Mouse (Mus musculus) telencephalon, adult 2 months (tissue): Measurements from ENCODE around the gene Rab28.
"Not testable (repeated sequence)": the region's sequence is repeated elsewhere in the genome, so short reads cannot be mapped to it uniquely, and the experiment has no call there.

Experiments used
- DNase-seq: peaks from one replicate; pipeline ENCODE4 v3.0.0-alpha.2; 2011; ENCODE audit warnings: low read depth, low spot score

Gene Rab28

GRCm38 (mm10) chr5:41708051-41708630 is at the start of gene Rab28:
Gene Rab28 (minus strand): TSS chr5:41708157.
- DNase-seq = peak; percentile 95

GRCm38 (mm10) chr5:41757338-41757737 is 49.4 kb upstream of the Rab28 start:
- DNase-seq = no peak

DNA sequence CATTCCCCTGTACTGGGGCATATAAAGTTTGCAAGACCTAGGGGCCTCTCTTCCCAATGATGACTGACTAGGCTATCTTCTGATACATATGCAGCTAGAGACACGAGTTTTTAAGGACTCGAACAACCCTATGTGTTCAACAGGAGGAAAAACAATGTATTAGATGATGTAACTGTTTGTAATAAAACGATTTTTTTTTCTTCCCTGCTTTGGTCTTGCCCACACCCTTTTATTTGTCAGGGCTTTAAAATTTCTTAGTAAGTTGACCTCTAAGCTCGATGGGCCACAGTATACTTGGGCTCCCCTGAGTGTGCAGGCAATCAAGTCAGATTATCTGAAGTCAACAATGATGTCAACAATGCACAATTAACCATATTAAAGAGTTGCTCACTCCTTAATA is 48.4 kb upstream of the Rab28 start:
- no peak for DNase-seq

DNA sequence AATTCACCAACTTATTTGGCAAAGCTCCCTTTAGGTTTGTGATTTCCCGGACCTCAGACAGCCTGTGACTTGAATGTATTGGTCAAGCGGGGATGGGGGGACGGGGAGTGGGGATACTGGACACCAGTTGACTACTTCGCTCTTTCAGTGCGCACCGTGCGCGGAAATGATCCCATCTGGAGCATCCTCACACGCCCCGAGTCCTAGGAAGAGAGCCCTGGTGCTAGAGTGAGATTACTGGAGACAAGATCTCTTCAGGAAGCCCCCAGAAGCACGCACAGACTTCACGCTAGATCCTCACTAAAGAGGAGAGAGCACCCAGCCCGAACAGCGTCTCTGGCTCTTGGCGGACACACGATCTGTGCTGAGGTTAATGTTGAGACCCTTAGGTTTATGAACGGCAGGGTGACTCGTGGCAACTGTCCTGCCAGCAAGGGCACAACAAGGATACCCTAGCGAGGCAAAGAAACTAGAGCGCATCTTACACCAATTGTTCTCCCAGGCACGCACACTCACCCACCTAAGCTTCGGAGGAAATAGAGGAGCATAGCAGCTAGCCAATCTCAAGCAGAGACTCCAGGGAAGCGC is 47.5 kb upstream of the Rab28 start:
- DNase-seq = no peak

DNA sequence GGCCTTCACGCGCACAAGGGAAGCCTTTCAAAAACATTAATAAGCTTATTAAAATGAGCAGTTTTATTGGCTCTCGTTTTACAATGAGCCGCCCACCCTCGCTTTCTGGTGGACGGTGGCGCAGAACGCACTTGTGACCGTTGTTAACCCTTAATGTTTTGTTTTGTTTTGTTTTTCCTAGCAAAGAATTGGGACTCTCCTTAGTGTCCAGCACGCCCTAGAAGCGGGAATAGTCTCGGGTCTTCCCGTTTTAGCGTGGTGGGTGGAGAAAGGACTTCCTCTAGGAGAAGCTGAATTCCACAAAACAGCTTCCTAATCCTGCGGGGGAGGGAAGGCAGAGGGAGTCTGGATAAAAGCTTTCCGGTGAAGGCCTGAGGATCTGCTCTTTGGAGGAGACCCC is 46.9 kb upstream of the Rab28 start:
- no peak for DNase-seq

- no peak for DNase-seq
Measured at GRCm38 (mm10) chr5:41754226-41754775, 46.3 kb upstream of the Rab28 start.

DNA sequence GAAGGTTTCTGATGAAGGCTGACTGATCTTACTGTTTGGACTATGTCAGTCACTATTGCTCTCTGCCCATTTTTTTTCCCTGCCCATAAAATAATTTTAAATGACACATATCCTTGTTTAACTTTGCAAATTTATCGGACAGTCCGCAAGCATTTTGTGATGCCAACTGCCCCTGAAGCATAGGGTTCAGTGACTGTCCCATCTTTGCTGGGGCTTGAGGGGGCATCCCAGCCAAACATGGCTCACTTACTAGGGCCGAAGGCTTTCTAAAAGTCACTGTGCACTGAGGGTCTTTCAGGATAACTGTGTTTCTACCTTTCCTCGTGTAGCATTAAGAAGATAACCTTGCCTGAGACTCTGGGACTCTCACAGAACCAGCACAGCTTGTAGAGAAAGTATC is 44.8 kb upstream of the Rab28 start:
- no peak for DNase-seq

DNA sequence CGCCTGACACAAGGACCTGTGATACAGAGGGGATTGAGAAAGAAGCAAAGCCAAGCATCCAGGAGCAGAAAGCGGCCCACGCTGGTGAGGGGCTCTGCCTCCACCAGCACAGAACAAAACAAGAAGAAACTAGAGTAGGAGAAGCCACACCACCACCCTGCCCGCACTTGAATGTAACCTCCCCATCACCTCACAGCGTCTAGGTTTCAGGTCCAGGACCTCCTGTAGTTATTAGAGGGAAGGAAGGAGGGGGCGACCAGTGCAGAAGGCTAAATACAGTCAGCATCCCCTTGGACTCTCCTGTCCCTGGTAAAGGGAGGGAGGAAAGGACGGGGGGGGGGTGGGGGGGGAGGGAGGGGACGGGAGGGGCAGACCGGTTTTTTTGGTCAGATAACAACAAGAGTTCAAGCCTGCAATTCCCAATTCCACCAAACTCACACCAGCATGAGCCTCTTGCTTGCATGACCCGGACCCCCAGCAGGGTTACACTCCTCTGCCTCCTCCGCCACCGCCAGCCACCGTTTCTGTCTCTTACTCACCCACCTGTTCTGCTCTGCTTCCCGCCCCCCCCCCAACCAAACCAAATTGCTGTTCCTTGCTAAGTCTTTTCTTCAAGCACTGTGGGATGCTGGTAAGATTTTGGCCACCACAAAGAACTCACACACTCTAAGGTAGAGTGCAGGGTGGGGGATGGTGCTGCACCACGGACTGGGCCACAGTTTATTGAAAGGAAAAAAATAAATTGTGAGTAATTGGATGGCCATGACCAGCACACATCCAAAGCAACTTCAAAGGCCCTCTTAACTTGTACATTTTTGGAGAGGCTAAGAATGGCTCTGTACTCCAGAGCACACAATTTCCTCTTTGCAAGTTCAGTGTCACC is 37.2 kb upstream of the Rab28 start:
- no peak for DNase-seq

DNA sequence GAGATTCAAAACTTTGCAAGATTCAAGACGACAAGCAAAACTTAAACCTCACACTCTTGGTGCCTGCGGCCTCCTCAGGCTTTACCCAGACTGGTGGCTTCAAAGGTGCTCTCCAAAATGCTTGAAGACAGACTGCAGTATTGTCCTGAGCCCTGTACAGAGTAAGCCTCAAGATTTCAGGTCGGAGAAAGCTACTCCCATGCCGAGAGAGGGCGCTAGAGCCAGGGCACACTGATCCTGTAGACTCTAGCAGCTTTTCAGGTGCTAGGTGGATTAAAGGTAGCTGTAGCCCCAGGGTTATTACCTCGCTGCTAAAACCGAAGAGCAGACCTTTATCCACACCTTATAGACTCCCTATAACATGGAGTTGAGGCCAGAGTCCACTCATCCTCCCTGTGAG is 36.3 kb upstream of the Rab28 start:
- DNase-seq = no peak

DNA sequence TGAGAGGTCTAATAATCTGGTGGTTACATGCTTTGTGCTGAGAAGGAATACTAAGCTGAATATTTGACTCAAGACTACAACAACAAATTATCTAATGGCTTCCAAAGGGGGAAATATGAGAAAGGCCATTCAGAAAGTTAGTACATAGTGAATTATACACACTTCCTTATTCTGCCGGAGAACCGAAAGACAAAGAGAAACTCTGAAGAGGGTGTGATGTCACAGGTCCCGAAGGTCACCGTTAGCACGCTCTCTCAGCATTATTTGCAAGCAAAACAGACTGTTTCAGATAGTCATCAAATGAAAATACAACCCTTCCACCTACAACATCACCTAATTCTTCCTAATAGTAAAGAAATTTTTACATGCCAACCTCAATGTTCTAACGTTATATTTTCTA is 30.9 kb upstream of the Rab28 start:
- DNase-seq = no peak

GRCm38 (mm10) chr5:41737039-41737438 is 29.1 kb upstream of the Rab28 start:
- DNase-seq = no peak

- DNase-seq = no peak
Measured at GRCm38 (mm10) chr5:41727017-41727416, 19.1 kb upstream of the Rab28 start.

DNA sequence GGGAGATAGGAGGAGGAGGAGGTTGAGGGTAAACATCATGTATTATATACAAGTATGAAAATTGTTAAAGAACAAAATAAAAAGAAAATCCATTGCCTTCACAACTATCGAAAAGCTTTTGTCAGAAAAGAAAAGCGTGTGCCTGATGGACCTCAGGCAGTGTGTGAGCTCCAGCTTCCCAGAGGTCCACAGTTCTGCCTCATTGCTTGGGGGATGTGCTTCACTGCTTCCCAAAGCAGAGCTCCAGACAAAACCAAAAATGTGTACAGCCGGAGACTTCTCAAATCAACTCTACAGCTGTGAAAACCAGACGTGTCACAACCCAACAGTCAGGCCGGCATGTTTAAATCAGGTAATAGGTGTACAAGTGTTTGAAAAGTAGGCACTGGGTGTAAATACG is 17.6 kb upstream of the Rab28 start:
- no peak for DNase-seq

DNA sequence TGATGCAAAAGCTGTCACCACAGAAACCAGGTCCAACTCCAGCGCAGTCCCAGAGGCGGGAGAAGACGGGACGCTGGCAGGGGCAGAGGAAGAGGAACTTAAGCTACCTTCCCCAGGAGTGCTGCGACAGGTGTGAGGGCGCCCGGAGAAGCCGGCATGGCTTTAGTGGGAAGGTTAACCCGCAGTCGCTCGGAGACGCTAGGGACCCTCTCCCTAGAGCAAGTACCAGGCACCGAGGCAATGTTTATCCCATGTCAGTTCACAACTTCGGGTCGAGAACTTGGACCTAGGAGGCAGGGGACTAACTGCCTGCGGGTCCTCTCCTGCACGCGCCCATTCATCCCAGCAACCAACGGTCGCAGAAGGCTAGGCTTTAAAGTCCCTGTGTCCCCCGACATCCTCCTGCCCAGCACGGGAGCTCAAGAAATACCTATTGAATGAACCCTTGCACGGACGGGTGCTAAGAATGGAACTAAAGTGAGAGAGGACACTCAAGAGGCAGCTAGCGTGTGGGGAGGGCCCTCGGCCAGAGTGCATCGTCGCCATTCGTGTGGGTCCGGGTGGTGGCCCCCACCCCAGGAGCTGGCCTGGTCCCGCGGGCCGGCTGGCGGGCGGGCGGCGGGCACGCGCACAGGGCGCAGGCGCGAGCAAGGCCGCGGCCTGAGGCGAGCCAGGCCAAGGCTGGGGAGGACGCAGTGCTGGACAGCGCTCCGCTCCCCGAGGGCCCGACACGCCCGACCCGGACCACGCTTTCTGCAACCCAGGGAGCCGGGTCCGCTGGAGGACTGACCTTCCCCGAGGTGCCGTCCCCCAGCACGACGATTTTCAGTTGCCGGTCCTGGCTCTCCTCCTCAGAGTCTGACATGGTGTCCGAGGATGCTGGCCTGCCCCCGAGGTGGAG is 592 bp downstream of the Rab28 start:
- DNase-seq = peak; percentile 12

DNA sequence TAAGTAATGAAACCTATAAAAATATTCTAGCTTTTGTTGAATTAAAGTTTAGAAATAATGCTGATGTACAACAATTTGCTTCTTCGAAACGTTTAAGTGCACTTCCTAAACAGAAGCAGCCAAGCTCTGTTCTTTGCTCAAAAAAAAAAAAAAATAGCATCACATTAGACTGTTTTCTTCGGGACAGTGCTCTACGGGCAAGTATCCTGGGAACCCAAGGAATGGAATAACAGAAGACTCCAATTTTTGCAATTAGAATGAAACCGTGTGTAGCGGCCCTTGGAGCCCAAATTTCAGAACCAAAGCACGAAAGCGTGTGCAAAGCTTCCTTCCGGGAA is 1.2 kb downstream of the Rab28 start:
- no peak for DNase-seq

GRCm38 (mm10) chr5:41701085-41701484 is 6.9 kb downstream of the Rab28 start:
- DNase-seq = not testable (repeated sequence)

DNA sequence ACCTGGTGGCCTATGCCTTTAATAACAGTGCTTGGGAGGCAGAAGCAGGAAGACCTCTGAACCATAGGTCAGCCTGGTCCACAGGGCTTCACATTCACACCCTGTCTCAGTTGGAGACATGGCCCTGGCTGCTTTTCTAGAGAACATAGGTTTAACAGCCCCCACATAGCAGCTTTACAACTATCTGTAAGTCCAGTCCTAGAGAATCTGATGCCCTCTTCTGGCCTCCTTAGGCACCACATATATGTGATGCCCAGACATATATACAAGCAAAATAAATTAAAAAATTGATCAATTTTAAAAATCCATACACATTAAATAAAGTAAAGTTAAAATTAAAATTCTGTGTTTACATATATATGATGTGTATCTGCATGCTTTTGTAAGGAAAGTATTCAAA is 10.0 kb downstream of the Rab28 start:
- DNase-seq = no peak

DNA sequence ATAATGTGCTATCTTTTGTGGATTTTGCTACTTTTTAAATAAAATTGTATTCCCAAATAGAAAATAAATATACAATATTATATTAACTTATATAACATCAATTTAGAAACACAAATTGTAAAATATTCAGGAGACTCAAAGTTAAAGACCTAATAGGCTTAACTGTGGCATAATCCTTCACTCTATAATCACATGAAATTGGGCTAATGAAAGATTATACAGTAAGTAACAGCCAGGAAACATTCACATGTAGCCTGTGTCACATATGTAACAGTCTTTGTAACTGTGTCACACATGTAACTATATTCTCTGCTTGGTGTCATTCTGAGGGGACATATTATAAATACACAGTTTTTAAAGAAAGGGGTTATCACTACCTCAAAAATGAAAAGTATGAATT is 22.9 kb downstream of the Rab28 start:
- DNase-seq = no peak

DNA sequence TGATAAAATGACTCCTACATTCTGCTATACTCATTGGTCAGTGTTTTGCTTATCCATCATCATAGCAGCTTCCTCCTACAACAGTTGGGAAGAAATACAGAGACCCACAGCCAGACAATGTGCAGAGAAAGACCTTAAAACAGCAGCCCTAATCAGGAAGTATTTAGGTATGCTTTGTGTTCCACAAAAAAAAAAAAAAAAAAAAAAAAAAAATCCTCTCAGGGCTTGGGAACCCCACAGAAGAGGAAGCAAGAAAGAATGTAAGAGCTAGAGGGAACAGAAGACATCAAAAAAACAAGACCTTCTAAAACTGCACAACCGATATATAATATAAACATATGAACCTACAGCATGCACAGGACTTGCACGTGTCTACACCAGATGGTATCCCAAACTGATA is 24.0 kb downstream of the Rab28 start:
- DNase-seq = no peak

DNA sequence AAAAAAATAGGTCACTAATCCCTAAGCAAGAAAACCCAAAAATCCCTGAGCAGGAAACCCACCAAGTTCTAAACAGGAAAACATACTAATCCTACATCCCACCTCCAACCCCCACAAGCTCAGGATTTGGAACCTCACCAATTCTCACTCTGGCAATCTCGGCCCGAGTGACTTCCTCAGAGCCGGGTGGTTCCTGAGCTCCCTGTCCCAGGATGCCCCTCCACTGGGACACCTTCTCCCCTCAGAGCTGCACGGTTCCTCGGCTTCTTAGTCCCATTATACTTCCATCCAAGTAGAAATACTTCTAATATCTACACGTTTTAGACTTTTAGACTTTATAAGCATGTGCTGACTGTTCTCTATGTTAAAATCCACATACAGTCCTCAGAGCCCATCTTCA is 41.9 kb downstream of the Rab28 start:
- DNase-seq = no peak

DNA sequence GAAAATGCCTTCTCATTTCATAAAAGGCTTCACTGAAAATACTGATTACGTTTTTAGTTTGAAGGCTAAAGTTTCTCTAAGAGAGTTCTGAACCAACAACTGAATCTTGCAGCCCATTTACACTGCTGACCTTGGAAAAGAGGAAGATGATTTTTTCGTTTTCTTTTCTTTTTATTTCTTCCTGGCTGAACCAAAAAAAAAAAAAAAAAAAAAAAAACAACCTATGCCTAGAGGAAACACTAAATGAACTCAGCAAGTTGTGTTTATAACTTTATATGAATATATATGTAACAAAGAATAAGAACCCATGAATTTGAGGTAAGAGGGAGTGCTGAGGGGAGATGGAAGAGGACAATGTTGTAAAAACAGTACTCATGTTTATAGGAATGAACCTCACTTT is 71.2 kb downstream of the Rab28 start:
- no peak for DNase-seq
